Mouse (Mus musculus): ENCODE data around the gene Bora. TPM values are rescaled to one million over a fixed set of nuclear protein-coding genes. Genes with fewer than 3 reads are reported as not detected.

Bora gene
- total and polyA plus RNA-seq, 2 experiments, result 0.28 to 0.55 TPM

DNA sequence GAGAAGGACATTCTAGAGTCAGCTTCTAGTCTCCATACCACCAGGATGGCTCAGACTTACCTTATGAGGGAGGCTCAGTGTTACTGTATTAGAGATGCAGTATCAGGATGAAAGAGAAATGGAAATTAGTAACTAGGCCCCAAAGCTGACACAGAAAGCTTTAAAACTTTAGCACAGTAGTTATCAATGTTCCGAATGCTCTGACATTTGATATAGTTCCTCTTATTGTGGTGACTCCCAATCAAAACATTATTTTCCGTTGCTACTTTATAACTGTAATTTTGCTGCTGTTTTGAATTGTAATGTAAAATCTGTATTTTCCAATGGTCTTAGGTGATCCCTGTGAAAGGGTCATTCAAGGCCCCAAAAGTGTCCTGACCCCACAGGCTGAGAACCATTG lies 60.6 kb downstream of the Bora start:
- Histone ChIP-seq H3K27ac (replicated peaks; ENCODE audit: insufficient read depth, low read depth, low read length) (no peak overlapping the region), H3K4me3 (ENCODE audit: insufficient read depth, low read depth, low read length) (no peak overlapping the region)

DNA sequence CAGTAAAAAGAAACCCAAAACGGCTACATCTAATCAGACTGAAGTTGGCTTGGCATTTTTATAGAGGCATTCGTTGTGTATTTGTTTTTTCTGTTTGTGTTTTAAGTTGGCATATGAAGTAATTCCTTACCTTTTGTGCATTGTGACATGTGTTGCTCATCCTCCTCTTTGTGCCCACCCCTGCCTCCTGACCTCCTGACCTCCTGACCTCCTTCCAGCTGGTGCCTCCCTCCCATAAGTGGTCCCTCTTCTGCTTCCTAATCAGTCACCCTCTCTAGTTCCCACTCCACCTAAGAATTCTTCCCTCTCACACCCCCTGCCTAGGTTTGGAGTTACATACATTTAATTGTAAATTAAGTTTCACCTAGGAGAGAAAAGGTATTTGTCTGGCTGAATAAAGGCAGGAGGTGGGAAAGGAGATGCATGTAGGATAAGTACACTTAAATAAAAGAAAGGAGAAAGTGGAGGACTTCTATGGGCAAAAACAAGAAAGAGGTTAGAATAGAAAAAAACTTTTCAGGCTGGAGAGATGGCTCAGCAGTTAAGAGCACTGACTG lies 61.7 kb downstream of the Bora start:
- Histone ChIP-seq H3K27me3 (ENCODE audit: control insufficient read depth, insufficient read depth, low read length) (no peaks in the 10 kb centered on the region), H3K9ac (ENCODE audit: low read depth, low read length) (no peak overlapping the region), H3K4me3 (ENCODE audit: insufficient read depth, low read depth, low read length) (no peak overlapping the region), H3K79me2 (ENCODE audit: control insufficient read depth, insufficient read depth, low read length) (no peaks in the 10 kb centered on the region; the same call in 1 of the 2 replicates), H3K27ac (replicated peaks; ENCODE audit: insufficient read depth, low read depth, low read length) (no peak overlapping the region), H3K4me1 (ENCODE audit: control insufficient read depth, insufficient read depth, low read length) (no peaks in the 10 kb centered on the region; the same call in 1 of the 2 replicates), H3K36me3 (ENCODE audit: control insufficient read depth, insufficient read depth, low read length) (peaks cover 32% of the 10 kb centered on the region)
- DNase-seq (ENCODE audit: extremely low read depth, low read depth, low spot score), result no peak
- 87% methylated on average over 2 of the region's 2 CpGs for WGBS
- no peak for TF ChIP-seq CTCF (IDR thresholded peaks at IDR 0.05; ENCODE audit: low read depth, low read length)
- no peak for TF ChIP-seq POLR2A (IDR thresholded peaks at IDR 0.05; ENCODE audit: extremely low read depth, insufficient read depth, low read length)

More for the DNA sequence above, 60.6 kb downstream of the Bora start:
- no peak overlapping the region for H3K9ac ChIP-seq (ENCODE audit: low read depth, low read length)
- no peaks in the 10 kb centered on the region; the same call in 1 of the 2 replicates for H3K79me2 ChIP-seq (ENCODE audit: control insufficient read depth, insufficient read depth, low read length)
- no peak for TF ChIP-seq CTCF (IDR thresholded peaks at IDR 0.05; ENCODE audit: low read depth, low read length)
- no peak for TF ChIP-seq POLR2A (IDR thresholded peaks at IDR 0.05; ENCODE audit: extremely low read depth, insufficient read depth, low read length)
- no peaks in the 10 kb centered on the region; the same call in 1 of the 2 replicates for H3K4me1 ChIP-seq (ENCODE audit: control insufficient read depth, insufficient read depth, low read length)
- peaks cover 29% of the 10 kb centered on the region for H3K36me3 ChIP-seq (ENCODE audit: control insufficient read depth, insufficient read depth, low read length)
- 89% methylated on average over 2 of the region's 2 CpGs for WGBS
- DNase-seq (ENCODE audit: extremely low read depth, low read depth, low spot score), result no peak
- H3K27me3 ChIP-seq (ENCODE audit: control insufficient read depth, insufficient read depth, low read length), result no peaks in the 10 kb centered on the region

DNA sequence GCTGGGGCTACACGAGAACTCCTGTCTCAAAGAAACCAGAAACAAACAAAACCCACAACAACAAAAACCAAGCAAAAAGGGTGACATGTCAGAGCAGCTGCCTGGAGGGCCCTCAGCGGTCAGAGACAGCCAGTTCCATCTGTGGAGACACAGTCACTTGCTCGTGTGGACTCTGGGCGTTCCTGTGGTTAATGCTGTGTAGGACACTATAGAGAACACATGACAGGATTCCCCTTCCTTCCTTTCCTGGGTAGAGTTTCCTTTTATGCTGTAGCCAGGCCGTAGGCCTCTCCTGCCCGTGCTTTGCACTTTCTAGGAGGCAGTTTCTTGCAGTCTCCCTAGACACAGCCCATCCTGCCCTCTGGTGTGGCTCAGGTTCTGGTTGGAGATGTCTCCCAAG lies 62.7 kb downstream of the Bora start:
- H3K27ac ChIP-seq (replicated peaks; ENCODE audit: insufficient read depth, low read depth, low read length), result no peak overlapping the region
- H3K4me3 ChIP-seq (ENCODE audit: insufficient read depth, low read depth, low read length), result no peak overlapping the region
- H3K4me1 ChIP-seq (ENCODE audit: control insufficient read depth, insufficient read depth, low read length), result no peaks in the 10 kb centered on the region; the same call in 1 of the 2 replicates
- peaks cover 37% of the 10 kb centered on the region for H3K36me3 ChIP-seq (ENCODE audit: control insufficient read depth, insufficient read depth, low read length)
- H3K27me3 ChIP-seq (ENCODE audit: control insufficient read depth, insufficient read depth, low read length), result no peaks in the 10 kb centered on the region
- no peaks in the 10 kb centered on the region; the same call in 1 of the 2 replicates for H3K79me2 ChIP-seq (ENCODE audit: control insufficient read depth, insufficient read depth, low read length)
- H3K9ac ChIP-seq (ENCODE audit: low read depth, low read length), result no peak overlapping the region
- WGBS, result 85% methylated on average over 6 of the region's 6 CpGs
- no peak for DNase-seq (ENCODE audit: extremely low read depth, low read depth, low spot score)
- TF ChIP-seq CTCF (IDR thresholded peaks at IDR 0.05; ENCODE audit: low read depth, low read length) (no peak), POLR2A (IDR thresholded peaks at IDR 0.05; ENCODE audit: extremely low read depth, insufficient read depth, low read length) (no peak)

DNA sequence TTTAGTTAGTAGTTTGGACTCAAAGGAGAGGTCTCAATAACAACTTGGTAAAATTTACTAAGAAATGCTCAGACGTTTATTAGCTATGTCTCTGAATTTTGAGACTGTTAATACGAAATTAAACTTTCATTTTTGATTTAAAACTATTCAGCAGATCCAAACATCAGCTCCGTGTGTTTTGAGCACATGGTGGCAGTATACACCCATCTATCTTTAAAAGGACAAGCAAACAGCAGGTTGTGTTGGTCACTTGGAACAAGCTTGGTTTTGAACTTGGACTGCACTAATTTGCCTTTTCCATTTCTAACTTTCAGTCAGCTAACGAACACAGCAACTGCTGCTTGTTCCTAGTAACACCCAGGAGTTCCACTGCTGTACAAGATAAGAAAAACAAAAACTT lies 71.6 kb downstream of the Bora start:
- WGBS, result 68% methylated on average over 4 of the region's 4 CpGs
- TF ChIP-seq CTCF (IDR thresholded peaks at IDR 0.05; ENCODE audit: low read depth, low read length), result no peak
- TF ChIP-seq POLR2A (IDR thresholded peaks at IDR 0.05; ENCODE audit: extremely low read depth, insufficient read depth, low read length), result no peak

DNA sequence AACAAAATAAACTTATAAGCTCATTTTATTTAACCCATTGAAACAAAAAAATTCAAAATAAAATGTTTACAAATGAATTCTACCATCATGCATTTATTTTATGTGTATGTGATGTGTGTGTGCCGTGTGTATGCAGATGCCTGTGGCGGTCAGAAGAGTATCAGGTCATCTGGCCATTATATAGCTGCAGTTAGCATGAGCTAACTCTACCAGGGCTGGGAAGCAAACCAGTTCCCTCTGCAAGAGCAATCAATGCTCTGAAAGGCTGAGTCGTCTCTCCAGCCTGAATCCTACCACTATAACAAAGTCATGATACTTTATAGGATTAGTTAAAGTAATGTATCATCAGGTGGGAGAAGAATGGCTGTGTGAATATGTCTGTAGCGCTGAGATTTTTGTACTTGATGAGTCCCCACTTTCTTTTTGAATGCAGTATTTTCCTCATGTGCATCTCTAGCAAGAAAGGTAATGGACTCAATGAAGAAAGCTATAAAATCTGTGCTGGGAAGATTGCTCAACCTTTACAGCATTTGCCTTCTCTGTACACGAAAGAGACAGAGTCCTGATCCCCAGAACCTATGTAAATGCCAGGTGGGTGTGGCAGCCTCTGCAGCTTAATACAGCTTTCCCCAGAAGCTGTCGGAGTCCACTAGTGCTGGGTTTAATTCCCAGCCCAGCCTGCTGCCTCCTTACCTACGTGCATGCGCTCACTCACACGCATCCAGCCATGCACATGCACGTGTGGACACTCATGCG lies 75.7 kb downstream of the Bora start:
- Histone ChIP-seq H3K27ac (replicated peaks; ENCODE audit: insufficient read depth, low read depth, low read length) (no peak overlapping the region), H3K9ac (ENCODE audit: low read depth, low read length) (no peak overlapping the region), H3K4me1 (ENCODE audit: control insufficient read depth, insufficient read depth, low read length) (peaks cover 4% of the 10 kb centered on the region; the same call in 1 of the 2 replicates), H3K79me2 (ENCODE audit: control insufficient read depth, insufficient read depth, low read length) (no peaks in the 10 kb centered on the region; the same call in 1 of the 2 replicates), H3K4me3 (ENCODE audit: insufficient read depth, low read depth, low read length) (no peak overlapping the region), H3K36me3 (ENCODE audit: control insufficient read depth, insufficient read depth, low read length) (peaks cover 14% of the 10 kb centered on the region; the same call in 1 of the 2 replicates), H3K27me3 (ENCODE audit: control insufficient read depth, insufficient read depth, low read length) (no peaks in the 10 kb centered on the region)
- TF ChIP-seq CTCF (IDR thresholded peaks at IDR 0.05; ENCODE audit: low read depth, low read length) (no peak), POLR2A (IDR thresholded peaks at IDR 0.05; ENCODE audit: extremely low read depth, insufficient read depth, low read length) (no peak)
- 90% methylated on average over 11 of the region's 11 CpGs for WGBS
- no peak for DNase-seq (ENCODE audit: extremely low read depth, low read depth, low spot score)

More for the DNA sequence above, 71.6 kb downstream of the Bora start:
- no peak overlapping the region for H3K27ac ChIP-seq (replicated peaks; ENCODE audit: insufficient read depth, low read depth, low read length)
- H3K4me3 ChIP-seq (ENCODE audit: insufficient read depth, low read depth, low read length), result no peak overlapping the region
- peak; percentile 44 for DNase-seq (ENCODE audit: extremely low read depth, low read depth, low spot score)
- no peaks in the 10 kb centered on the region for H3K27me3 ChIP-seq (ENCODE audit: control insufficient read depth, insufficient read depth, low read length)
- no peaks in the 10 kb centered on the region; the same call in 1 of the 2 replicates for H3K79me2 ChIP-seq (ENCODE audit: control insufficient read depth, insufficient read depth, low read length)
- peaks cover 31% of the 10 kb centered on the region for H3K36me3 ChIP-seq (ENCODE audit: control insufficient read depth, insufficient read depth, low read length)
- no peaks in the 10 kb centered on the region for H3K4me1 ChIP-seq (ENCODE audit: control insufficient read depth, insufficient read depth, low read length)
- no peak overlapping the region for H3K9ac ChIP-seq (ENCODE audit: low read depth, low read length)

Data from liver, adult 2 months (tissue).